Mouse (Mus musculus): ENCODE measurements around the gene Crhr1.

The Crhr1 gene

GRCm38 (mm10) chr11:104133442-104133983 lies 858 bp downstream of the Crhr1 start:
- in situ Hi-C loops (cut with MboI, MseI) = no loop called here

GRCm38 (mm10) chr11:104138976-104139375 lies 6.3 kb downstream of the Crhr1 start:
- in situ Hi-C loops (cut with MboI, MseI) = no loop called here

- in situ Hi-C loops (cut with MboI, MseI) = no loop called here
These were observed 12.3 kb downstream of the Crhr1 start for GRCm38 (mm10) chr11:104144930-104145329.

GRCm38 (mm10) chr11:104148787-104149186 lies 16.1 kb downstream of the Crhr1 start:
- in situ Hi-C loops (cut with MboI, MseI) = no loop called here

GRCm38 (mm10) chr11:104150911-104151310 lies 18.3 kb downstream of the Crhr1 start:
- in situ Hi-C loops (cut with MboI, MseI) = no loop called here

- in situ Hi-C loops (cut with MboI, MseI) = no loop called here
These were observed 21.7 kb downstream of the Crhr1 start for GRCm38 (mm10) chr11:104154332-104154731.

GRCm38 (mm10) chr11:104154820-104155635 lies 22.4 kb downstream of the Crhr1 start:
- in situ Hi-C loops (cut with MboI, MseI) = no loop called here

- in situ Hi-C loops (cut with MboI, MseI) = no loop called here
These were observed 23.2 kb downstream of the Crhr1 start for GRCm38 (mm10) chr11:104155899-104156298.

GRCm38 (mm10) chr11:104156391-104156790 lies 23.7 kb downstream of the Crhr1 start:
- in situ Hi-C loops (cut with MboI, MseI) = no loop called here

GRCm38 (mm10) chr11:104157603-104158259 lies 25.1 kb downstream of the Crhr1 start:
- in situ Hi-C loops (cut with MboI, MseI) = no loop called here

- in situ Hi-C loops (cut with MboI, MseI) = no loop called here
These were observed 25.7 kb downstream of the Crhr1 start for GRCm38 (mm10) chr11:104158260-104158907.

GRCm38 (mm10) chr11:104159769-104160272 lies 27.2 kb downstream of the Crhr1 start:
- in situ Hi-C loops (cut with MboI, MseI) = no loop called here

GRCm38 (mm10) chr11:104161153-104161552 lies 28.5 kb downstream of the Crhr1 start:
- in situ Hi-C loops (cut with MboI, MseI) = no loop called here

- in situ Hi-C loops (cut with MboI, MseI) = no loop called here
These were observed 31.6 kb downstream of the Crhr1 start for GRCm38 (mm10) chr11:104164257-104164656.

- in situ Hi-C loops (cut with MboI, MseI) = loop anchor here (5.0 kb wide), 1 partner anchor 179 kb away; no protein-coding TSS in a partner anchor
These were observed 38.7 kb downstream of the Crhr1 start for GRCm38 (mm10) chr11:104171281-104171781.

- in situ Hi-C loops (cut with MboI, MseI) = no loop called here
These were observed 46.2 kb downstream of the Crhr1 start for GRCm38 (mm10) chr11:104178893-104179292.

- in situ Hi-C loops (cut with MboI, MseI) = no loop called here
These were observed 47.1 kb downstream of the Crhr1 start for GRCm38 (mm10) chr11:104179804-104180203.

- in situ Hi-C loops (cut with MboI, MseI) = no loop called here
These were observed 49.5 kb downstream of the Crhr1 start for GRCm38 (mm10) chr11:104182141-104182540.

GRCm38 (mm10) chr11:104186135-104186836 lies 53.6 kb downstream of the Crhr1 start, which contains the start of gene Sppl2c:
Sppl2c (plus strand) TSS chr11:104186327.
- in situ Hi-C loops (cut with MboI, MseI) = no loop called here

GRCm38 (mm10) chr11:104186837-104187150 lies 54.1 kb downstream of the Crhr1 start:
- in situ Hi-C loops (cut with MboI, MseI) = no loop called here

- in situ Hi-C loops (cut with MboI, MseI) = no loop called here
These were observed 55.1 kb downstream of the Crhr1 start for GRCm38 (mm10) chr11:104187766-104188165.

Measured in T-helper 2 cell (primary cell).